Mouse (Mus musculus) stomach, adult 2 months (tissue): Measurements from ENCODE around the gene Tap1. TPM values are rescaled to one million over a fixed set of nuclear protein-coding genes. Genes with fewer than 3 reads are reported as not detected.

Experiments
- polyA plus RNA-seq: library from polyadenylated mRNA; depleted of rRNA; stranded (reverse); fragments of >200 nt; gene quantifications from 2 replicates; pipeline ENCODE4 v1.2.3, GENCODE M21; 2012; rRNA removed

Tap1 gene
- 9.8 and 12.1 TPM in 2 replicates for polyA plus RNA-seq

GRCm38 (mm10) chr17:34187261-34187916 is at the start of gene Tap1, which contains the start of gene Psmb9:
Tap1 (plus strand) TSS chr17:34187553.
Psmb9 (minus strand) TSS chr17:34187764.

GRCm38 (mm10) chr17:34143033-34143432 is 44.3 kb upstream of the Tap1 start, which contains the start of gene H2-DMb2:
H2-DMb2 (plus strand) TSS chr17:34143307.

GRCm38 (mm10) chr17:34152923-34153322 is 34.4 kb upstream of the Tap1 start, which contains the start of gene H2-DMb1:
H2-DMb1 (plus strand) TSS chr17:34153072.

GRCm38 (mm10) chr17:34196941-34197894 is 9.9 kb downstream of the Tap1 start, which contains the start of gene Psmb8:
Psmb8 (plus strand) TSS chr17:34197721.

GRCm38 (mm10) chr17:34203444-34203843 is 16.1 kb downstream of the Tap1 start, which contains the start of gene Tap2:
Tap2 (plus strand) TSS chr17:34203527.

GRCm38 (mm10) chr17:34238706-34239105 is 51.4 kb downstream of the Tap1 start, which contains the start of gene H2-Ob:
H2-Ob (plus strand) TSS chr17:34238903.

Other genes with a start within 250 kb of the Tap1 start
- 5.2 and 6.8 TPM in 2 replicates for gene Pfdn6, start 247.2 kb upstream of the Tap1 start, polyA plus RNA-seq
- 8.8 and 11.1 TPM in 2 replicates for gene Wdr46, start 246.9 kb upstream of the Tap1 start, polyA plus RNA-seq
- 16.9 and 20.2 TPM in 2 replicates for gene B3galt4, start 236.1 kb upstream of the Tap1 start, polyA plus RNA-seq
- 30.6 and 32.9 TPM in 2 replicates for gene Vps52, start 231.7 kb upstream of the Tap1 start, polyA plus RNA-seq
- gene Rps18, start 231.6 kb upstream of the Tap1 start, polyA plus RNA-seq: 111 and 142 TPM in 2 replicates
- gene H2-K1, start 187.2 kb upstream of the Tap1 start, polyA plus RNA-seq: 1,329 and 1,533 TPM in 2 replicates
- 16.2 and 20.2 TPM in 2 replicates for gene Ring1, start 162.9 kb upstream of the Tap1 start, polyA plus RNA-seq
- gene H2-Ke6, start 159.5 kb upstream of the Tap1 start, polyA plus RNA-seq: 42.2 and 91.2 TPM in 2 replicates
- gene Slc39a7, start 155.9 kb upstream of the Tap1 start, polyA plus RNA-seq: 101 and 145 TPM in 2 replicates
- gene Rxrb, start 155.7 kb upstream of the Tap1 start, polyA plus RNA-seq: 41.3 and 55.6 TPM in 2 replicates
- gene Col11a2, start 148.1 kb upstream of the Tap1 start, polyA plus RNA-seq: 1.1 and 2.3 TPM in 2 replicates
- gene H2-Oa, start 95.2 kb upstream of the Tap1 start, polyA plus RNA-seq: 0.70 and 4.2 TPM in 2 replicates
- gene H2-DMa, start 68.0 kb upstream of the Tap1 start, polyA plus RNA-seq: 11.1 and 18.4 TPM in 2 replicates
- 49.0 and 51.3 TPM in 2 replicates for gene Brd2, start 64.9 kb upstream of the Tap1 start, polyA plus RNA-seq
- gene H2-DMb2, start 44.2 kb upstream of the Tap1 start, polyA plus RNA-seq: 1.7 and 3.5 TPM in 2 replicates
- 15.8 and 34.6 TPM in 2 replicates for gene H2-DMb1, start 34.5 kb upstream of the Tap1 start, polyA plus RNA-seq
- 13.9 and 19.6 TPM in 2 replicates for gene Psmb9, start 211 bp downstream of the Tap1 start, polyA plus RNA-seq
- gene Psmb8, start 10.2 kb downstream of the Tap1 start, polyA plus RNA-seq: 12.2 and 14.1 TPM in 2 replicates
- gene Tap2, start 16.0 kb downstream of the Tap1 start, polyA plus RNA-seq: 13.4 and 13.7 TPM in 2 replicates
- 0.40 and 0.88 TPM in 2 replicates for gene H2-Ob, start 51.4 kb downstream of the Tap1 start, polyA plus RNA-seq
- gene H2-Ab1, start 70.1 kb downstream of the Tap1 start, polyA plus RNA-seq: 153 and 391 TPM in 2 replicates
- 56.6 and 93.6 TPM in 2 replicates for gene H2-Aa, start 100.3 kb downstream of the Tap1 start, polyA plus RNA-seq
- 28.3 and 43.9 TPM in 2 replicates for gene H2-Eb1, start 118.3 kb downstream of the Tap1 start, polyA plus RNA-seq
- not detected in 2 replicates for gene H2-Eb2, start 138.1 kb downstream of the Tap1 start, polyA plus RNA-seq
- gene Btnl2, start 167.3 kb downstream of the Tap1 start, polyA plus RNA-seq: 0.03 and 0.19 TPM in 2 replicates
- gene Btnl1, start 189.6 kb downstream of the Tap1 start, polyA plus RNA-seq: 0.12 TPM in 1 of 2 replicates, not detected in the other
- gene BC051142, start 211.3 kb downstream of the Tap1 start, polyA plus RNA-seq: 0.17 TPM in 1 of 2 replicates, not detected in the other